Mouse (Mus musculus): ENCODE measurements around the gene Doc2b.

Doc2b gene

DNA sequence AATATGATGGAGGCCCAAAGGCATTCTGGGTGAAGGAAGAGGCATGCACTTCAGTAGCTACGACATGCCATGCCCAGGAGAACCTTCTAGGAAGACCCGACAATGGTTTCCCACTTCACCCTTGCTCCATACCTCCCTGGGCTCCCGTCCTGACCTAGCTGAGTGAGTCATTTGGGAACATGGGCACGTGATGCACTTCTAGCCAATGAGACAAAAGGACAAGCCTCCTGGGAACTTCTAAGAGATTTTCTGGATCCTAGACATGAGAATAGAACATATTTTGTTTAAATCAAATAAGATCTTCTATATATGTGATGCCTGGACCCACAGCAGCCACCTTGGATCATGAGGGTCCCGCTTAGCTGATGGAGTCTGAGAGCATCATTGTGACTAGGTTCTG, 3.3 kb downstream of the Doc2b start:
- no peak for DNase-seq

DNA sequence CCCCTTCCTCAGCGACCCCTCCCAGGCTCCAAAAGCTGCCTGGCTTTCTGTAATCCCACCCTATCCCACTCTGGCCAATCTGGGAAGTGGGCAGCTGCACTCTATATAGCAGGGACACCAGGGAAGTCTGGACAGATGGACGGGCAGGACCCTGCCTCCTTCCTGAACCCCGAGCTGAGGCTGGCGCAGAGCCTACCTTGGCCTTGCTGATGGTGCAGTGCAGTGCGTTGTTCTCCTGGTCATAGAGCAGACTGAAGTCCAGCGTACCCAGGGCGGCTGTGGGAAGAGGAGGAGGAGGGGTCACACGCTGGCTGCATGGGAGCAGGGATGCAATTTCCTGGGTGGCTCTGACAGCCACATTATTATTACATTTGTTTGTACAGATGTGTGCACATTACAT, 10.0 kb downstream of the Doc2b start:
- no peak for DNase-seq

DNA sequence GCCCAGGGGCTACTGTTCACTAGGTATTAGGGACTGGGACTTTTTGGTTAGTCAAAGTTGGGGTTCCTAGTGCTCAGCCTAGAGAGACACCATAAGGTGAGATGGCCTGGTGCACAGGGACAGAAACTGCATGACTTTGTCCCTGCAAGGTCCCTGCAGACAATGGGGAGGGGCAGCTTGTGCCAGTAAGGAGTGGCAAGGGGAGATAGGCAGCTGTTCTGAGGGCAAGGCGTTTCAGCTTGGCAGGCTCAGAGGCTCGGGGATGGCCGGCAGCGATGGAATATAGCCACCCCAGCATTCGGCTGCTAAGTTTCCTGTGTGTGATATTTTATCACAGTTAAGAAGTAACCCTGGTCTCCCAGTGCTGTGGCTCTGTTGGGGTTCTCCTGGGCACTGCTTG, 12.1 kb downstream of the Doc2b start:
- DNase-seq = no peak

DNA sequence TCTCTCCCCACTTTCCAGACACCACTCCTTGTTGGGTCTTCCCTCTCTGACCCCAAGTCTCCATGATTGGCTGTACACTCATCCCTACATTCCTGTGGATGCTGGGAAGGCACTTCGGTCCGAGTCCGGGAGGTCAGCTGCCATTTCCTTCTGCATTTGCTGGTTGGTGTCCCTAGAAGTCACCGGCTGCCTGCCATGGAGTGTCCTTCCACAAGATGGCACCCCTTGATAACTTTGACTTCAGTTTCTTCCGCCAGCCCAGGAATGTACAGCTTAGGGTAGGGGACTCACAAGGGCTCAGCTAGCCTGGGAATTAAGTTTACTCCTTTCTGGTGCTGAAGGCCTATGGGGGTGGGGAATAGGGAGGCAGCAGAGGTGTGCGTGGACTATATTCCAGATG, 13.9 kb downstream of the Doc2b start:
- peak; percentile 81 for DNase-seq

DNA sequence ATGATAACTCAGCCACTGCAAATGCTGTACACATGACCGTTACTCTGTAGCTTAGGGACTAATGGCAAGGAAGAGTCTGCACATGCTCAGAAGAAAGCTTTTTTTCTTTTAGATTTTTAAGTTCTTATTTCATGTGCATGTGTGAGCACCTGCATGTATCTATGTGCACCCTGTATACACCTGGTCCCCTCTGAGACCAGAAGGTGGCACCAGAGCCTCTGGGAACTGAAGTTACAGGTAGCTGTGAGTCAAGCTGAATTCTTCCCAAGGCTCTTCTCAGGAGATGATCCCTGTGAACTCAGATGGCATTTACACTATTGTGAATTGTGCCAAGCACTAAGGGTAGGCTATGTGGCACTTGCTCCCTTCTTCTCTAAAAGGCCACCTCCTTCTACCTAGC, 19.9 kb downstream of the Doc2b start:
- DNase-seq = no peak

DNA sequence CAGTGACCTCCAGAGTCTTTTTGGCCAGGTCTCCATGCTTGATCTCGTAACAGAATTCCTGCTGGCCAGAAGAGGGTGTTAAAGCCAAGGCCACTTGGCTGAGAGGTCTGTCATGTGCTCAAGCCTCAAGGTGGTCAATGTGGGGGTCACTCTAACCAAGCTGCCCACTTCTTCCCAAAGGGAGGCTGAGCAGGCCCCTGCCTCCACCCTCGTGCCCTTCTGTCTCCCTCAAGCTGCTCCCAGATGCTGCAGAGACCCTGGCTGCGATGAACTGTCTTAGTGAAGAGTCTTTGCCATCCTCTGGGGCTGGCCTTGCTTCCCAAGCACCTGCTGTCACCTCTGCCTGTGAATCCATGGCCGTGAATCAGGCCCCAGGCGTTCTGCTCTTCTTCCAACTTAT, 23.3 kb downstream of the Doc2b start:
- no peak for DNase-seq

DNA sequence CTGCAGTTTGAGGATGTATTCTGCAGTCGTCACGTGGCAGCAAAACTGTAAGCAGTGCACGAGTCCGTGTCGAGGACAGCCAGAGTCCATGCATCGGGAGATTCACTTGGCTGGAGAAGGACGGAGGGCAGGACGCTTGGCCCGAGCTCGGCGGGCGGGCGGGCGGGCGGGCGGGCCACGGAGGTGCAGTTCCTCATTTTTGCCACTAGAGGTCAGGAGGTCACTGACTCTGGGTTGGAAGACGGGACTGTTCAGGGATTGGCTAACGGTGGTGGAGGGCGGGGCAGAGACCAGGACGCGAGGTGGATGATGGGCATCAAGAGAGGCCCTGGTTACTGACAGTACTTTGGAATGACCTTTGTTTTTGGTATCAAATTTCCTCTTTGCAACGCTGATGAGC, 26.6 kb downstream of the Doc2b start:
- peak; percentile 88 for DNase-seq

DNA sequence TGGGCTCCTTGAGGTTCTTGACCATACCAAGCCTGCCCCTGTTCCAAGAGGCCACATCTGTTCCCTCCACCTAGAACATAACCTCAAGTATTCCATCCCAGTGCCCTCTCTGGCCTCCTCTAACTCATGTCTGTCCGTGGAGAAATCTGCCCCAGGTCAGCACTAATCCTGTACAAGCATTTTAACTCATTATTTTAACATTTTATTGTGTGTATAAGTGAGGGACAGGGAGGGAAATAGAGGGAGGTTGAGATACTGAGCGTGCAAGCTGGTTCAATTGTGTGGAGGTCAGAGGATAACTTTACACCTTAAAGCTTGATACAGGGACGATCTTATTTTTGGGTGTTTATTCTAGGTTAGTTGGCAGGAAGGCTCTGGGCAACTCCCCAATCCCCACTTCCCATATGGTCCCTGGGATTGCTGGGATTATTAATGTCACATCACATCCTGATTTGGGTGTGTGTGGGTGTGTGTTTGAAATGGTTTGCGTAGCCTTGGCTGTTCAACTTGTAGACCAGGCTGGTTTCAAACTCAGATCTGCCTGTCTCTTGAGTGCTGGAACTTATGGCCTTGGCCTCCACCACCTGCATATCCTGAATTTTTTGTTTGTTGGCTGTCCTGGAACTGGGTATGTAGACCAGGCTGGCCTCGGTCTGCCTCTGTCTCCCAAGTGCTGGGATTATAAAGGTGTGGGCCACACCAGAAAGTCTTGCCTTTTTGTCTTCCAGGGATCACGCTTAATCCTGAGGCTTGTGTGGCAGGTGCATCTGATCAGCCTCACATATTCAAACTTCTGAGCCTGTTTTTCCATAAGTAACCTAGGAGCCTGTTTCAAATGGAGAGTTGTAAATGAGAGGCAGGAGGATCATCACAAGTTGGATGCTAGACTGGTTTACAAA, 27.5 kb downstream of the Doc2b start:
- peak; percentile 39 for DNase-seq

DNA sequence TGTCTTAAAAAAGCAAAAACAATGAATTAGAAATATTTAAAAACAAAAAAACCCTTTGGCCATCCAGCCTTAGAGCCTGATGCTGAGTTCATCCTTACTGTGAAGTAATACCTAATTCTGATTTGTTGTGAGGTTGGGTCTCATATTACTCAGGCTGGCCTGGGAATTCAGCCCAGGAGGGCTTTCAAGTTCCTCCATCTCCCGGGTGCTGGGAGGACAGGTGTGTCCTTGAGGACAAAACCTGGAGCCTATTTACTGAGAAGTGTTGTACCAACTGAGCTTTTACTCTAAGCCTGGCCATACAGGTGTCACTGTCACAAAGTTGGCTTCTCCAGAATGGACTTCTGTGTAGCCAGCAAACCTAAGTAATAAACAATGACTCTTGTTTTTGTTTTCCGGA, 28.8 kb downstream of the Doc2b start:
- no peak for DNase-seq

DNA sequence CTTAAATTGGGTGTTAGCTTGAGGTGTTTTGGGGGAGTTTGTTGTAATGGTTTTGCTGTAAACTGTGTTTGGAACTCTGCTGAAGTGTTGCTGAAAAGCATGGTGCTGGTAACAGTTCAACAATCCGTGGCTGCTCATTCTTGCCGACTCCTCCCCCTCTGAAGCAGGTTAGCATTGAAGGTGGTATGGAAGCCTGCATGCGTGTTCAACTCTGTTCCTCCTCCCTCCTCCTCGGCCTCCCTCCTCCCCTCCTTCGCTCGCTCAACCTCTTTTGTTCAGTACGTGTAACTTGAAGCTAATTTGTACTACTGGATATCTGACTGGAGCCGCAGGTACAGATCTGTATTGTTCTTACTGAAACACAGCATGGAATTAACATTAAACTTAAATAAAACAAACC, 30.7 kb downstream of the Doc2b start:
- no peak for DNase-seq

DNA sequence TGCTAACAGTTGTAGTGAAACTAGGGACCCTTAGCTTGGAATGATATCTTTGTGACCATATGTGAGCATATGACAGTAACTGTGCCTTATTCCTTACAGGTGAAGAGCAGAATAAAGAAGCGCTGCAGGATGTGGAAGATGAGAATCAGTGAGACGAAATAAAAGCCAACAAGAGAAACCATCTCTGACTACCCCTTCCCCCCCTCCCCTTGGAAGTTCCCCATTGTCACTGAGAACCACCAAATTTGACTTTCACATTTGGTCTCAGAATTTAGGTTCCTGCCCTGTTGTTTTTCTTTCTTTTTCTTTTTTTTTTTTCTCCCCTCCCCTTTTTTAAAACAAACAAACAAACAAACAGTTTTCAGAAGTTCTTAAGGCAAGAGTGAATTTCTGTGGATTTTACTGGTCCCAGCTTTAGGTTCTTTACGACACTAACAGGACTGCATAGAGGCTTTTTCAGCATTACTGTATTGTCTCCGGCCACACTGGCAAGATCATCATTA, 31.3 kb downstream of the Doc2b start:
- DNase-seq = no peak

DNA sequence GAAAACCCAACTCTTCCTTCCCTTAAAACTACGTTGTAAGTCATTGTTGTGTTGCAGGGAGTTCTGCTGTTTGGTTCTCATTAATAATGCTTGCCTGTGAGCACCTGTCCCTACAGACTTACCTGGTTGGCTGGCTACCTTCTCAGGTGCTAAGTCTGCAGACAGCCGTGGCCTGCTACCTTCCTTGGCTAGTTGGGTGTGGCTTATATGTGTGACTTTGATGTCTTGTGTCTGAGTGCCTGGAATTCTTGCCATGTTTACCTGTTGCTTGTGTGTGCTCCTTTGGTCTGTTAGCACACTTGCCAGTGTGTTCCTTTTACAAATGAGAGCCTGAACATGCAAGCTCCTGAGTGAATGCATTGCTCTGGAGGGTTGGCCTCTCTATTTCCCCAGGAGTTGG, 33.1 kb downstream of the Doc2b start:
- no peak for DNase-seq

DNA sequence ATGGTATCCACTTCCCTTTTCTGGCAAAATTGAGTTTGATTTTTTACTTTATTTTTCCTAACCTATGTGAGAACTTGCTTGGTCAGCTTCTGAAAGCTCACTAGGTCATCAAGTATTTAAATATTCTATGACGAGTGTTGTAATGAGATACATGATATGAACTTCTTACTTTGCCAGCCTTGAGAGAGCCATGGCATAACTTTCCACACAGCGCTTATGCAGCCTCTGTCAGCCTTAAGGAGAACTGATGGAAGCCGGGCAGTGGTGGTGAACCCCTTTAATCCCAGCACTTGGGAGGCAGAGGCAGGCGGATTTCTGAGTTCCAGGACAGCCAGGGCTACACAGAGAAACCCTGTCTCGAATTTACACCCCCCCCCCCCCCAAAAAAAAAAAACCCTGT, 35.1 kb downstream of the Doc2b start:
- no peak for DNase-seq

DNA sequence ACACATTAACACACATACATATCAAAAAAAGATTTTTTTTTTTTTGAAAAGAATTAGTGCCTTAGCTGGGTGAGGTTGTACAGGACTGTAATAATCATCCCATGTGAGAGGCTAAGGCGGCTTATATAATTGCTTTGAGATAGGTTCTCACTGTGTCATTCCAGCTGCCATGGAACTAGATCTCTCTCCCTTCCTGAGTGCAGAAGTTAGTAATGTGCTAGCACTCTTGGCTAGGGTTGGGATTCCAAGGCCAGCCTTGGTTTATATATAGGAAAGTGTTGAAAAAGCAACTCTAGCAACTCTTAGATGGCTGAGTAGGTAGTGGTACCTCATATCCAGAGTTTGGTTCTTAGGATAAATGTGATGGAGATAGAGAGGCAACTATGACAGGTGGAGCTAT, 37.3 kb downstream of the Doc2b start:
- no peak for DNase-seq

DNA sequence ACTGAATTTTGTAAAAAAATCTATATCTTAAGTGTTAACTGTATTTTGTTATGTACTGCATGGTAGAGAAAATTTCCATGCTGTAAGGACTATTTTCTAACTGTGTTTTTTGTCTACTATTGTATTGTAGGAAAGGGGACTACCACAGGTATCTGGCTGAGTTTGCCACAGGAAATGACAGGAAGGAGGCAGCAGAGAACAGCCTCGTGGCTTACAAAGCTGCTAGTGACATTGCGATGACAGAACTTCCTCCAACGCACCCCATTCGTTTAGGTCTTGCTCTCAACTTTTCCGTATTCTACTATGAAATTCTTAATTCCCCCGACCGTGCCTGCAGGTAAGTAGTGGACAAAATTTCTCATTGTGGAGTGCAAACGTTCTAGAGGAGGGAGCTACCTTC, 39.2 kb downstream of the Doc2b start:
- DNase-seq = no peak

DNA sequence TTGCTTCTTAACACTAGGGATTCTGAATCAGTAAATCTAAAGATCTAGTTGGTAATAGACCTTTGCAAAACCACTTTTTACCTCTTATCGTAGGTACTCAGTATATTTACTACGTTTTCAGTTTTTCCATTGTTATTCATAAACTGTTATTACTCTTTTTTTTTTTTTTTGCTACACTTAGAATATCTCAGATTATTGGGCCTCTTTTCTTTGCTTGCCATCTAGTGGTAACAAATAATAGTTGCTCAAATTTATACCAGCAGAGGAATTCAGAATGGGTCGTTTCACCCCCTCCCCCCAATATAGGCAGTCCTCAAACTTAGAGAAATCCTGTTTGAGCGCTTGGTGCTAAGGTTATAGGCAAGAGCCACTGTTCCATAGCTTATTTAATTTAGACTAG, 44.8 kb downstream of the Doc2b start:
- DNase-seq = no peak

DNA sequence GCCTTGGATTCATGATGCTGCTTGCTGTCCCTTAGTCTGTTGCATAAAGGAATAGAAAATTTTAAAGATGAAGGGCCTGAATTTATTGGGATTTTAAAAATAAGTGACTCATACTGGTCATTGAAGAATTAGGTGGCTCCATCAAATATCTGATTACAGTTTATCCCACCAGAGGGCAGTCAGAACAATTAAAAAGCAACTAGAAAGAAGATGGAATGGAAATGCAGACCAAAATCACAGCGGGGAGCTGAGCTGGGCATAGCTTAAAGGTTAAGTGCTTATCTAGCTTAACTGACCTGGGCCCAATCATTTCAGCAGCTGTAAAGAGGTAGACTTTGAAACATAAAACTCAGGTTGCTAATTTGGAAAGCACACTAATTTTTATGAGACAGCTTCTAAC, 45.3 kb downstream of the Doc2b start:
- no peak for DNase-seq

DNA sequence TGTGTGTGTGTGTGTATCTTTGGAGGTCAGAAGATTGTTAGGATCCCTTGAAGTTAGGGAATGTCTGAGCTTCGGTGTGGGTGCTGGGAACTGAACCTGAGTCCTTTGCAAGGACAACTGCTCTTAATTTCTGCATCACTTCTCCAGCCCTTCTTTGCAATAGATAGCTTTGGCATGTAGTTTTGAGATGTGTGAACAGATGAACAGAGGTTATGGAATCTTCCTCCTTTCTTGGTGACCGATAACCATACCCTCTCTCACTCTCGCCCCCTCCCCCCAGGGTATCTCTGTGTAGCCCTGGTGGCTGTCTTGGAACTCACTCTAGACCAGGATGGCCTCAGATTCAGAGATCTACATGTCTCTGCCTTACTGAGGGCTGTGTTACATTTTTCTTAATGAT, 51.1 kb downstream of the Doc2b start:
- no peak for DNase-seq

DNA sequence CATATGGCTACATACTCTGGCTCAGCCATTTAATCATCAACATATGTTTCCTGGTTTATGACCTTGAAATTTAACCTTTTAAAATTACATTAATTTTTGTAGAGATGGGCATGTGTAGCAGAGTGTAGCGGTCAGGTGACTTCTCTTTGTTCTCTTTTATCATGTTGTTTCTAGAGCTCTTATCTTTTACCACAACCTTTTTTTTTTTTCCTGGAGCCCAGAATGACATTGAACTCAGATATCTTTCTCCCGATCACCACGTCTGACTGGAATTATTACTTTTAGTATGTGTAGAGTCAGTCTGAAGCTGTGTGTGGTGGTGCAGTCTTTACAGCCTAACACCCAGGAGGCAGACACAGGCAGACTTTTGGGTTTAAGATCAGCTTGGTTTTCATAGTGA, 54.2 kb downstream of the Doc2b start:
- no peak for DNase-seq

DNA sequence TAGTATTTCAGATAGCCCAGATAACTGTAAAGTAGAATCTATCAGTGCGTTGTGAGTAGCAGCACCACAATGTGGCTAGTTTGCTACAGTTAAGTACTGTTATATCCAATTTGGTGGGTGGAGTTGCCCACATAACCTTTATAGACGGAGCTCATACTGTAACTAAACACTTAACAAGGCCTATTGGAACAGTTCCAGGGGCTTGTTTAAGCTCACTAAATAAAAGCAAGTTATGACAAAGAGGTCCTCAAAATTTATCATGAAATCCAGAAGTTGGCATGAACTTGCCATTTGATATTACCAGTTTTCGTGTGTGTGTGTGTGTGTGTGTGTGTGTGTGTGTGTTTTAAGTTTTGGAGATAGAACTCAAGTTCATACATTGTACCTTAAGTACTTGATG, 55.6 kb downstream of the Doc2b start:
- no peak for DNase-seq

DNA sequence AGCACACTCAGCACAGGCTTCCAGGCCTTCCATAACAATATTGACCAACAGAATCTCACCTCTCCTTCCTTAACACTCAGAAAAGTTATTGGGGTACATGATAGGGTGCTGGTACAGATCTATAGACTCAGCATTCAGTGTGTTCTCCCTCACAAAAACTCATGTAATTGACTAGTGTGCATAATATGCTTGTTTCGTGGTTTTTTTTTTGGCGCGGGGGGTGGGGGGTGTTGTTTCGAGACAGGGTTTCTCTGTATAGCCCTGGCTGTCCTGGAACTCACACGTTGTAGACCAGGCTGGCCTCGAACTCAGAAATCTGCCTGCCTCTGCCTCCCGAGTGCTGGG, 57.4 kb downstream of the Doc2b start:
- no peak for DNase-seq

DNA sequence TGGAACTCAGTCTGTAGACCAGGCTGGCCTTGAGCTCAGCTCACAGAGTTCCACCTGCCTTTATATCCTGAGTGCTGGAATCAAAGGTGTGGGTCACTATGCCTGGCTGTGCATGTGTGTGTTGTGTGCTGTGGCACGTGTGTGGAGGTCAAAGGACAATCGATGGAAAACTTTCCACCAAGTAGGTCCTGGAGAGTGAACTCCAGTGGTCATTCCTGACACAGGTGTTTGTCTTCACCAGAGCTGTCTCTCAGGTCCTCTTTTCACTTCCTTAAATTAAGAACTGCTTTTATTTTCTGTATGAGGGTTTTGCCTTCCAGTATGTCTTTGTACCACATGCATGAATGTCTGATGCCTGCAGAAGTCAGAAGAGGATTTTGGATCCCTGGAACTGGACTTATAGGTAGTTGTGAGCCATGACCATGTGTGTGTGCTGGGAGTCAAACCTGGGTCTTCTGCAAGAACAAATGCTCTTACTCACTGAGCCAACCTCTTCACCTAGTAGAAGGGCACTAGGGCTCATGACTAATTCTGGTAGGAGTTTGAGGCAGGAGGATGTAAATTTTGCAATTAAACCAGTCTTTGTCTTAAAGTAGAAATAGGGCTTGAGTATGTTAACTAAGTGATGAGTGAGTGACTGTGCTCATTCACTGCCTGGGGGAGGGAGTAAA, 57.9 kb downstream of the Doc2b start:
- no peak for DNase-seq

DNA sequence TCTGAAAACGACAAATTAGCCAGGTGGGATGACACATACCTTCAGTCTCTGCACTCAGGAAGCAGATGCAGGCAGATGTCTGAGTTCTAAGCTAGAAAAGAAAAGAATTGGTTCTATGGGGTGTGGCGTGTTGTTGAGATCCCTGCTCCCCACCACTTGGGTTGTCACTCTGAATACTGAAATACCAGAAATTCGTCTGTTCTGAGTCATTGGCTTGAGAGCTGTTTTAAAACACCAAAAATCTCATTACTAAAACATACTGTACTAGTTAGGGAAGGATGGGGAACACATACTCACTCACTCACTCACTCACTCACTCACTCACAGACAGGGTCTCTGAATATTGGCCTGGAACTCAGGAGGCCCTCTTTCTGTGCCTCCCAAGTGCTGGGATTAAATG, 58.9 kb downstream of the Doc2b start:
- no peak for DNase-seq

DNA sequence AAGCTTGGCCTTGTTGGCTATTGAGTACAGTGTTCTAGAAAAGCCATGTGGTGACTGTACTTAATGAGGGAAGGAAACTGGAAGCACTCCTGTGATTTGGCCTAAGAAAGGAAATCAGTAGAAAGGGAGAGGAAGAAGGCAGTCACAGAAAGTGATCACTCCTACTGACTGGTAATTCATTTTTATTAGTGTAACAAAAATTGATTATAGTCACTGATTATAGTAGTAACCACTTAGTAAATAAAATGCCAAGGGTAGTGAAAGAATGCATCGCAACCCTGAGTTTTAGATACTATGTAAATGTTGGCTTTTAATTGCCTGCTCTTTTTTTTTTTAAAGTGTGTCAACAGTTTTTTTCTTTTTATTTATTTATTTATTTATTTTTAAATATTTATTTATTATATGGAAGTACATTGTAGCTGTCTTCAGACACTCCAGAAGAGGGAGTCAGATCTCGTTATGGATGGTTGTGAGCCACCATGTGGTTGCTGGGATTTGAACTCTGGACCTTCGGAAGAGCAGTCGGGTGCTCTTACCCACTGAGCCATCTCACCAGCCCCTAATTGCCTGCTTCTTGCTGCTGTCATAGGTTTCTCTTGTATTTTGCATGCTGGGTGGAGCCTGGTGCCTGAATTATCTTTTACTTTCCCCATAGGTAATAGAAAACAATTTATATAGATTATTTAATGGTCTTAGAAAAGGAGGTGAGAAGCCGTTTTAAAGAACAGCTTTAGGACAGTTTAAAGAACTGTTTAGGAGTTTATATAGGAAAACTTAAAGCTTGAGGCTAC, 60.2 kb downstream of the Doc2b start:
- no peak for DNase-seq
